Mouse (Mus musculus) midbrain, embryonic 11.5 days (tissue): ENCODE measurements around the gene Shisa4. TPM values are rescaled to one million over a fixed set of nuclear protein-coding genes. Genes with fewer than 3 reads are reported as not detected.

ENCODE experiments used
- ATAC-seq: fragments of 200-750 bp; cut with Nextera tagmentation; 2 replicates; pipeline ENCODE4 v1.8.0; 2017; ENCODE audit warnings: moderate TSS enrichment, moderate library complexity; ENCODE audit not compliant: low FRiP score
- DNase-seq: peaks from one replicate; pipeline ENCODE4 v3.0.0; 2015; ENCODE audit warnings: low spot score; ENCODE audit errors: missing footprints
- H3K27ac ChIP-seq: fragments of 300-500 bp; sonication (generic); 2 replicates; pipeline ENCODE4 v1.5.1; 2014; ENCODE audit warnings: low read depth, low read length
- H3K27me3 ChIP-seq: fragments of 300-500 bp; sonication (generic); 2 replicates; pipeline ENCODE4 v1.6.1; 2014; ENCODE audit warnings: mild to moderate bottlenecking, low read length, moderate library complexity, mixed read lengths; ENCODE audit not compliant: control insufficient read depth, insufficient read depth
- H3K36me3 ChIP-seq: fragments of 300-500 bp; sonication (generic); 2 replicates; pipeline ENCODE4 v1.6.1; 2014; ENCODE audit warnings: mild to moderate bottlenecking, low read length, moderate library complexity, mixed read lengths; ENCODE audit not compliant: control insufficient read depth, insufficient read depth
- H3K4me1 ChIP-seq: fragments of 300-500 bp; sonication (generic); 2 replicates; pipeline ENCODE4 v1.6.1; 2014; ENCODE audit warnings: low read length; ENCODE audit not compliant: control insufficient read depth, insufficient read depth
- H3K4me2 ChIP-seq: fragments of 300-500 bp; sonication (generic); 2 replicates; pipeline ENCODE4 v1.6.1; 2014; ENCODE audit warnings: mild to moderate bottlenecking, moderate library complexity
- H3K4me3 ChIP-seq: fragments of 300-500 bp; sonication (generic); 2 replicates; pipeline ENCODE4 v1.5.1; 2014; ENCODE audit warnings: low read depth, low read length
- H3K9ac ChIP-seq: fragments of 300-500 bp; sonication (generic); 2 replicates; pipeline ENCODE4 v1.6.1; 2014; ENCODE audit warnings: low read length
- H3K9me3 ChIP-seq: fragments of 300-500 bp; sonication (generic); 2 replicates; pipeline ENCODE4 v1.6.1; 2016; ENCODE audit warnings: low read length; ENCODE audit not compliant: control insufficient read depth
- WGBS: fragments of 180-500 bp; shearing (Covaris S2); extraction: QIAGEN DNeasy Blood & Tissue Kit; methylation state at CpG from one replicate; pipeline ENCODE4 v1.1.7; 2014; 5-methylcytosine and 5-hydroxymethylcytosine counted together
- polyA plus RNA-seq: library from polyadenylated mRNA; unstranded; fragments of >200 nt; fragmentation: Nextera tagmentation; extraction: Ambion mirVana; gene quantifications from 2 replicates; pipeline ENCODE4 v1.2.1, GENCODE M21; 2014

Shisa4 gene
- polyA plus RNA-seq, 1 experiment from 2014 or later, result 47.2 TPM

- ATAC-seq, result no peak
- DNase-seq, result no peak
- Histone ChIP-seq H3K4me1 (peaks cover 24% of the 10 kb centered on the region), H3K9me3 (no peaks in the 10 kb centered on the region), H3K27me3 (no peaks in the 10 kb centered on the region; the same call in 1 of the 2 replicates), H3K9ac (no peak overlapping the region), H3K36me3 (no peaks in the 10 kb centered on the region), H3K4me2 (no peak overlapping the region), H3K27ac (no peak overlapping the region), H3K4me3 (no peak overlapping the region)
- WGBS, result 87% methylated on average over 5 of the region's 5 CpGs
These were observed 5.6 kb downstream of the Shisa4 start for GRCm38 (mm10) chr1:135369415-135369814.

GRCm38 (mm10) chr1:135368982-135369381 is 6.1 kb downstream of the Shisa4 start:
- H3K9me3 ChIP-seq, result no peaks in the 10 kb centered on the region
- no peaks in the 10 kb centered on the region; the same call in 1 of the 2 replicates for H3K27me3 ChIP-seq

GRCm38 (mm10) chr1:135368245-135368644 is 6.8 kb downstream of the Shisa4 start:
- Histone ChIP-seq H3K9ac (peak overlapping the region; percentile 67), H3K4me2 (peak overlapping the region; percentile 85), H3K4me3 (peak overlapping the region; percentile 40), H3K27ac (no peak overlapping the region), H3K4me1 (peaks cover 17% of the 10 kb centered on the region), H3K27me3 (no peaks in the 10 kb centered on the region; the same call in 1 of the 2 replicates), H3K36me3 (no peaks in the 10 kb centered on the region), H3K9me3 (no peaks in the 10 kb centered on the region)
- WGBS, result 2% methylated on average over 20 of the region's 20 CpGs
- ATAC-seq (peak; percentile 80), DNase-seq (peak; percentile 98)

More at GRCm38 (mm10) chr1:135368982-135369381, 6.1 kb downstream of the Shisa4 start:
- WGBS, result 9% methylated on average over 14 of the region's 14 CpGs
- ATAC-seq (peak; percentile 14; the same call in 1 of the 2 replicates), DNase-seq (peak; percentile 92)
- H3K4me2 ChIP-seq, result peak overlapping the region; percentile 85
- peak overlapping the region; percentile 67; the same call in 1 of the 2 replicates for H3K9ac ChIP-seq
- no peaks in the 10 kb centered on the region for H3K36me3 ChIP-seq
- no peak overlapping the region for H3K27ac ChIP-seq
- H3K4me3 ChIP-seq, result peak overlapping the region; percentile 40; the same call in 1 of the 2 replicates
- H3K4me1 ChIP-seq, result peaks cover 20% of the 10 kb centered on the region

GRCm38 (mm10) chr1:135367595-135367994 is 7.4 kb downstream of the Shisa4 start:
- Histone ChIP-seq H3K4me3 (no peak overlapping the region), H3K4me1 (peaks cover 12% of the 10 kb centered on the region), H3K9ac (no peak overlapping the region), H3K27me3 (no peaks in the 10 kb centered on the region; the same call in 1 of the 2 replicates), H3K27ac (no peak overlapping the region), H3K9me3 (no peaks in the 10 kb centered on the region), H3K4me2 (no peak overlapping the region), H3K36me3 (no peaks in the 10 kb centered on the region)
- ATAC-seq (no peak), DNase-seq (no peak)
- 80% methylated on average over 8 of the region's 8 CpGs for WGBS

- H3K27me3 ChIP-seq, result no peaks in the 10 kb centered on the region; the same call in 1 of the 2 replicates
- no peak overlapping the region for H3K27ac ChIP-seq
- peaks cover 7% of the 10 kb centered on the region for H3K4me1 ChIP-seq
- H3K4me3 ChIP-seq, result no peak overlapping the region
- H3K4me2 ChIP-seq, result no peak overlapping the region
- 84% methylated on average over 7 of the region's 7 CpGs for WGBS
- DNase-seq (no peak), ATAC-seq (no peak)
- H3K9ac ChIP-seq, result no peak overlapping the region
- H3K9me3 ChIP-seq, result no peaks in the 10 kb centered on the region; the same call in 1 of the 2 replicates
- H3K36me3 ChIP-seq, result no peaks in the 10 kb centered on the region
These were observed 8.0 kb downstream of the Shisa4 start for GRCm38 (mm10) chr1:135367005-135367404.

- ATAC-seq, result no peak
- no peak overlapping the region for H3K4me3 ChIP-seq
- no peak for DNase-seq
- H3K4me1 ChIP-seq, result peaks cover 7% of the 10 kb centered on the region
- H3K4me2 ChIP-seq, result no peak overlapping the region
- no peaks in the 10 kb centered on the region for H3K36me3 ChIP-seq
- H3K9me3 ChIP-seq, result no peaks in the 10 kb centered on the region; the same call in 1 of the 2 replicates
- H3K27me3 ChIP-seq, result no peaks in the 10 kb centered on the region; the same call in 1 of the 2 replicates
- H3K9ac ChIP-seq, result no peak overlapping the region
- no peak overlapping the region for H3K27ac ChIP-seq
These were observed 8.7 kb downstream of the Shisa4 start for GRCm38 (mm10) chr1:135366380-135366779.

GRCm38 (mm10) chr1:135363446-135363845 is 11.6 kb downstream of the Shisa4 start:
- H3K9me3 ChIP-seq, result no peaks in the 10 kb centered on the region; the same call in 1 of the 2 replicates
- DNase-seq (peak; percentile 67), ATAC-seq (no peak)
- no peak overlapping the region for H3K27ac ChIP-seq
- H3K27me3 ChIP-seq, result no peaks in the 10 kb centered on the region
- H3K4me3 ChIP-seq, result no peak overlapping the region
- no peaks in the 10 kb centered on the region for H3K36me3 ChIP-seq
- 86% methylated on average over 8 of the region's 8 CpGs for WGBS
- H3K9ac ChIP-seq, result no peak overlapping the region
- H3K4me1 ChIP-seq, result peaks cover 2% of the 10 kb centered on the region; the same call in 1 of the 2 replicates
- H3K4me2 ChIP-seq, result no peak overlapping the region

- no peak overlapping the region for H3K27ac ChIP-seq
- no peak overlapping the region for H3K4me3 ChIP-seq
- no peaks in the 10 kb centered on the region for H3K36me3 ChIP-seq
- DNase-seq (no peak), ATAC-seq (no peak)
- H3K27me3 ChIP-seq, result no peaks in the 10 kb centered on the region
- no peak overlapping the region for H3K9ac ChIP-seq
- H3K4me1 ChIP-seq, result no peaks in the 10 kb centered on the region
- H3K4me2 ChIP-seq, result no peak overlapping the region
- no peaks in the 10 kb centered on the region; the same call in 1 of the 2 replicates for H3K9me3 ChIP-seq
These were observed 12.9 kb downstream of the Shisa4 start for GRCm38 (mm10) chr1:135362115-135362514.

GRCm38 (mm10) chr1:135361491-135361890 is 13.5 kb downstream of the Shisa4 start:
- Histone ChIP-seq H3K9me3 (no peaks in the 10 kb centered on the region; the same call in 1 of the 2 replicates), H3K27ac (no peak overlapping the region), H3K27me3 (no peaks in the 10 kb centered on the region), H3K4me1 (no peaks in the 10 kb centered on the region), H3K9ac (no peak overlapping the region), H3K4me3 (no peak overlapping the region), H3K4me2 (no peak overlapping the region), H3K36me3 (no peaks in the 10 kb centered on the region)
- ATAC-seq (no peak), DNase-seq (no peak)
- WGBS, result 89% methylated on average over 4 of the region's 4 CpGs
